Mouse (Mus musculus) forebrain, embryonic 13.5 days (tissue): ENCODE results near the gene Map3k6. TPM values are rescaled to one million over a fixed set of nuclear protein-coding genes. Genes with fewer than 3 reads are reported as not detected.

Experiments used
- ATAC-seq: fragments of 200-750 bp; cut with Nextera tagmentation; 2 replicates; pipeline ENCODE4 v1.8.0; 2017
- H3K27ac ChIP-seq: fragments of 300-500 bp; sonication (generic); 2 replicates; pipeline ENCODE4 v1.5.1; 2015; ENCODE audit warnings: inconsistent platforms, mild to moderate bottlenecking, moderate library complexity
- H3K27me3 ChIP-seq: fragments of 300-500 bp; sonication (generic); 2 replicates; pipeline ENCODE4 v1.6.1; 2015; ENCODE audit warnings: mild to moderate bottlenecking, inconsistent platforms
- H3K36me3 ChIP-seq: fragments of 300-500 bp; sonication (generic); 2 replicates; pipeline ENCODE4 v1.6.1; 2015; ENCODE audit warnings: mild to moderate bottlenecking, inconsistent platforms; ENCODE audit not compliant: poor library complexity, severe bottlenecking
- H3K4me1 ChIP-seq: fragments of 300-500 bp; sonication (generic); 2 replicates; pipeline ENCODE4 v1.6.1; 2015; ENCODE audit warnings: inconsistent platforms
- H3K4me2 ChIP-seq: fragments of 300-500 bp; sonication (generic); 2 replicates; pipeline ENCODE4 v1.6.1; 2015; ENCODE audit warnings: inconsistent platforms, mild to moderate bottlenecking, moderate library complexity
- H3K4me3 ChIP-seq: fragments of 300-500 bp; sonication (generic); 2 replicates; pipeline ENCODE4 v1.5.1; 2015; ENCODE audit warnings: mild to moderate bottlenecking, inconsistent platforms
- H3K9ac ChIP-seq: fragments of 300-500 bp; sonication (generic); 2 replicates; pipeline ENCODE4 v1.6.1; 2015; ENCODE audit warnings: mild to moderate bottlenecking, inconsistent platforms
- H3K9me3 ChIP-seq: fragments of 300-500 bp; sonication (generic); replicated peaks from 2 replicates; pipeline ENCODE4 v1.6.1; 2016; ENCODE audit warnings: inconsistent platforms
- WGBS: fragments of 180-500 bp; shearing (Covaris S2); methylation state at CpG from one replicate; pipeline ENCODE4 v1.1.7; 2015; 5-methylcytosine and 5-hydroxymethylcytosine counted together
- polyA plus RNA-seq: library from polyadenylated mRNA; unstranded; fragments of >200 nt; fragmentation: Nextera tagmentation; extraction: Ambion mirVana; gene quantifications from 2 replicates; pipeline ENCODE4 v1.2.1, GENCODE M21; 2015

The Map3k6 gene
- polyA plus RNA-seq, 1 experiment from 2014 or later = 1.0 TPM

DNA sequence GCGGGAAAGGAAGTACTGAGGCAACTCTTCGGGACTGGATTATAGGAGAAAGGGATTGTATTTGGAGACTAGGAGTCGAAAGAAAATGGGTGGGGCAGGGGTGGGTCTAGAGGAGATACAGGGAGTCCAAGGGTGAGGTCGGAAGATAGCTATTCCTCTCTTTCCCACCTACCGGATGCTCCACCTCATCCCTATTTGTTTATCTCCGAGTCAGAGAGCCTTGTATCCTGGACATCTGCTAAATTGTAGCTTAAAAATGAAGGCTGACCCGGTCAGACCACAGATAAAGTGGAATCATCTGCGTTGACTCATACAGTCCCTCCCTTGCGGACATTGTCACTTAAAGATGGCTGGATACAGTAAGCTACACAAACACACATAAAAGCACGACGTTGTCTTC is 1.3 kb downstream of the Map3k6 start:
- ATAC-seq = no peak
- Histone ChIP-seq H3K4me2 (peak overlapping the region; percentile 82), H3K4me3 (peak overlapping the region; percentile 46; the same call in 1 of the 2 replicates), H3K27ac (no peak overlapping the region), H3K27me3 (peaks cover 81% of the 10 kb centered on the region), H3K9ac (no peak overlapping the region), H3K9me3 (no peaks in the 10 kb centered on the region), H3K4me1 (peaks cover 9% of the 10 kb centered on the region), H3K36me3 (no peaks in the 10 kb centered on the region)
- WGBS = 35% methylated on average over 11 of the region's 11 CpGs

DNA sequence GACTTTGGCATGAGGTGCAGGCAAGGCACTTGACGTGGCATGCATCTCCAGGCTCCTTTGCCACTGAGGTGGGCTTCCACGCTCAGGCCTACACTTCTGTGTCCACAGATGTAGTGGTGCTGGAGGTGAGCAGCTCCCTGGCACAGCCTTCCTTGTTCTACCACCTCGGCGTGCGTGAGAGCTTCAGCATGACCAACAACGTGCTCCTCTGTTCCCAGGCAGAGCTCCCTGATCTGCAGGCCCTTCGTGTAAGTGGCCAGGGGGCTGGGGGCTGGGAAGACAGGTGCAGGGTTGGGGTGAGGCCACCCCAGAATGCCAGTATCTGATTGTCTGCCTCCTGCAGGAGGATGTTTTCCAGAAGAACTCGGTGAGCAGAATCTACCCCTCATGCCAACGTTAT is 2.1 kb downstream of the Map3k6 start:
- no peak for ATAC-seq

DNA sequence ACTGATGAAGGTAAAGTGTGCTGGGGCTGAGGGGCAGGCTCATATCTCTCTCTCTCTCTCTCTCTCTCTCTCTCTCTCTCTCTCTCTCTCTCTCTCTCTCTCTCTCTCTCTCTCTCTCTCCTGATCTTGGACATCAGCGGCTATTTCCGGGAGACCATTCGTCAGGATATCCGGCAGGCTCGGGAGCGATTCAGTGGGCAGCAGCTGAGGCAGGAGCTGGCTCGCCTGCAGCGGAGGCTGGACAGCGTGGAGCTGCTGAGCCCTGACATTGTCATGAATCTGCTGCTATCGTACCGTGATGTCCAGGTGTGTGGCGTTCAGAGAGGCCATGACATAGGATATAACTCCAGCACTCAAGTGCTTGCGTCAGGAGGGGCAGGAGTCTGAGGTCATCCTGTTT is 2.9 kb downstream of the Map3k6 start:
- 51% methylated on average over 13 of the region's 13 CpGs for WGBS
- Histone ChIP-seq H3K27ac (no peak overlapping the region), H3K9ac (no peak overlapping the region), H3K36me3 (no peaks in the 10 kb centered on the region), H3K4me3 (no peak overlapping the region), H3K4me1 (peaks cover 9% of the 10 kb centered on the region), H3K9me3 (no peaks in the 10 kb centered on the region), H3K27me3 (peaks cover 97% of the 10 kb centered on the region), H3K4me2 (no peak overlapping the region)
- no peak for ATAC-seq

More for the DNA sequence above, 2.1 kb downstream of the Map3k6 start:
- Histone ChIP-seq H3K27me3 (peaks cover 89% of the 10 kb centered on the region), H3K4me3 (no peak overlapping the region), H3K27ac (no peak overlapping the region), H3K9me3 (no peaks in the 10 kb centered on the region), H3K36me3 (no peaks in the 10 kb centered on the region), H3K4me2 (no peak overlapping the region), H3K9ac (no peak overlapping the region), H3K4me1 (peaks cover 9% of the 10 kb centered on the region)
- 63% methylated on average over 9 of the region's 9 CpGs for WGBS

DNA sequence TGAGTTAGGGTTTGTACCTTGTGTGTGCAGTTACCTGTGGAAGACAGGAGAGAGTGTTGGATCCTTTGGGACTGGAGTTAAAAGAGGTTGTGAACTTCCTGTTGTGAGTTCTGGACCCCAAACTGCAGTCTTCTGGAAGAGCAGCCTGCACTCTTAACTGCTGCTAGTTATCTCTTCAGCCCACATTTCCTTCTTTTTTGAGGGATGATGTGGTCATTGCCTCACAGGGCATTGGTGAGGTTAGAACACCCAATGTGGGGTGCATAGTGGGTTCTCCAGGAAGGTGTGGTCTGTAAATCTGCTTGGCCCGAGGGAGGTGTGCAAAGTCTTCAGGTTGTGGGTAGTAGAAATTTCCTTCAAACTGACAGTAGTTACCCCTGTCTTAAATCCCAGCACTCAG is 3.7 kb downstream of the Map3k6 start:
- WGBS = 91% methylated on average over 1 of the region's 1 CpGs
- Histone ChIP-seq H3K4me1 (peaks cover 9% of the 10 kb centered on the region), H3K4me3 (no peak overlapping the region), H3K9me3 (no peaks in the 10 kb centered on the region), H3K4me2 (no peak overlapping the region), H3K36me3 (no peaks in the 10 kb centered on the region), H3K27ac (no peak overlapping the region), H3K27me3 (peaks cover 97% of the 10 kb centered on the region), H3K9ac (no peak overlapping the region)
- ATAC-seq = no peak

DNA sequence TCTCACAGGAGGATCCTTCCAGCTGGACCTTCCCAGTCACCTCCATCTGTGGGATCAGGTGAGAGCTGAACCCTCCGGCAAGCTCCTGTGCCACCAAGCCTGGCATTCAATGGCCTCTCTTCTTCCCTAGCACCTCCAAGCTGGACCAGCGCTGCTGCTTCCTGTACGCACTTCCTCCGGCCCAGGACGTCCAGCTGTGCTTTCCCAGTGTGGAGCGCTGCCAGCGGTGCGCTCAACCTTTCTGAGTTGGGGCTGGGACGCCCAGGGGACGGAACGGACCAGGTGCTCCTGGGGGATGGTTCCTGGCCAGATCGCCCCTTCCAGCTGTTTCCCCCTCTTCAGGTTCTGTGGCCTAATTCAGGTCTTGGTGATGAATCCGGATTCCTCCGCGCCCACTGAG is 6.5 kb downstream of the Map3k6 start:
- H3K36me3 ChIP-seq = no peaks in the 10 kb centered on the region
- H3K27ac ChIP-seq = no peak overlapping the region
- WGBS = 24% methylated on average over 15 of the region's 15 CpGs
- H3K9ac ChIP-seq = no peak overlapping the region
- peaks cover 11% of the 10 kb centered on the region for H3K4me1 ChIP-seq
- peaks cover 97% of the 10 kb centered on the region for H3K27me3 ChIP-seq
- H3K4me3 ChIP-seq = no peak overlapping the region
- ATAC-seq = no peak
- no peak overlapping the region for H3K4me2 ChIP-seq
- no peaks in the 10 kb centered on the region for H3K9me3 ChIP-seq

DNA sequence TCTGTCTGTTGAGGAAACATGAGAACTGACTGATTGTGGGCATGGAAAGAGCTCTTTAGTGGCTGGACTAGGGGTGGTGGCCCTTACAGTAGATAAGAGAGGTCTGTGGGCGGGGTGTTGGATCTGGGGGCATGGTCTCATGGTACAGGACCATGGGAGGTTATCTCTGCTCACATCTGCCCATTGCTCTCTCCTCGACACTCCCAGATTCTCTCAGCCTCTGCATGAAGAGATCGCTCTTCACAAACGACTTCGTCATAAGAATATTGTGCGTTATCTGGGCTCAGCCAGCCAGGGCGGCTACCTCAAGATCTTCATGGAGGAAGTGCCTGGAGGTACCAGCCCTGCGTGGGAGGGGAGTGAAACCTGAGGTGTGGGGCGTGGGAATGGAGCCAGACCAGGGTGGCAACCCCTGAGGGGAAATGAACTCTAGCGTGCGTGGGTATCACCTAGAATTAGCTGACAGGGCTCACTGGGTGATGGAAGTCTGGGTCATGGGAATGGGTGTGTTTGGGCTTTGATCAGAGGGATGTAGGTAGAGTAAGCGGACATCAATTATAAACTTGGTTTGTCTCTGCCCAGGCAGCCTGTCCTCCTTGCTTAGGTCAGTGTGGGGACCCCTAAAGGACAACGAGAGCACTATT is 7.3 kb downstream of the Map3k6 start:
- Histone ChIP-seq H3K27ac (no peak overlapping the region), H3K9ac (no peak overlapping the region), H3K4me3 (no peak overlapping the region), H3K4me1 (peaks cover 11% of the 10 kb centered on the region), H3K36me3 (no peaks in the 10 kb centered on the region), H3K27me3 (peaks cover 97% of the 10 kb centered on the region), H3K9me3 (no peaks in the 10 kb centered on the region), H3K4me2 (no peak overlapping the region)
- 76% methylated on average over 13 of the region's 13 CpGs for WGBS
- ATAC-seq = no peak

DNA sequence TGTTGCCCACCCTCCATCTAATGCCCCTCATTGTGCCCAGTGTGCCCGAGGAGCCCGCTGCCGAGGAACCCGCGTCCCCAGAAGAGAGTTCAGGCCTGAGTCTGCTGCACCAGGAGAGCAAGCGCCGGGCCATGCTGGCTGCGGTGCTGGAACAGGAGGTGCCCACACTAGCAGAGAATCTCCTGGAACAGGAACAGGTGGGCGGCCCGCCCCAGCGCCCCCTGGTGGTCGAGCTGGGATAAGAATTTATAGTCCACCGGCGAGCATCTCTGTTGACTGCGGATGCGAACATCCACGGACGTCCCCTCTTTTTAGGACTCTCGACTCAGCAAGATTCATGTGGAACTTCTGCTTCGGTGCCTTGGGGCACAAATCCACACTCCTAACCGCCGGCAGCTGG is 10.0 kb downstream of the Map3k6 start:
- no peaks in the 10 kb centered on the region for H3K36me3 ChIP-seq
- 3% methylated on average over 22 of the region's 22 CpGs for WGBS
- no peaks in the 10 kb centered on the region for H3K9me3 ChIP-seq
- ATAC-seq = peak; percentile 27; the same call in 1 of the 2 replicates
- H3K27ac ChIP-seq = no peak overlapping the region
- H3K4me3 ChIP-seq = peak overlapping the region; percentile 35
- peaks cover 11% of the 10 kb centered on the region for H3K4me1 ChIP-seq
- peak overlapping the region; percentile 58 for H3K9ac ChIP-seq
- H3K4me2 ChIP-seq = peak overlapping the region; percentile 64
- peaks cover 88% of the 10 kb centered on the region for H3K27me3 ChIP-seq

DNA sequence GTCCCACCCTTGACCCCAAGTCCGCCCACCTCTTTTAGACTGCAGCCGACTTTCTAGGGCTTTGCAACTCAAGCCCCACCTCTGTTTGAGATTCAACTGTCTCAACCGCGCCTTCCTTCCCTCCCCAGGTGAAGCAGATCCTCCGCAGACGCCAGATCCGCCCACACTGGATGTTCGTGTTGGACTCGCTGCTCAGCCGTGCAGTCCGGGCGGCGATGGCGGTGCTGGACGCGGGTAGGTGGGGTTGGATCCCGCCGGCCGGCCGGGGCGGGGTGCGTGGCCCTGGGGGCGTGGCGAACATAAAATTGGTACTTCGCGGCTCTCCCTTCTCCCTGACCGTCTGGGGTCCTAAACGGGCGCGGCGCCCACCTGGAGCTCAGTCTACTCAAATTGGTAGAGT is 10.6 kb downstream of the Map3k6 start:
- H3K4me1 ChIP-seq = peaks cover 11% of the 10 kb centered on the region
- no peak for ATAC-seq
- H3K4me3 ChIP-seq = peak overlapping the region; percentile 35
- H3K27ac ChIP-seq = no peak overlapping the region
- 1% methylated on average over 31 of the region's 31 CpGs for WGBS
- H3K27me3 ChIP-seq = peaks cover 88% of the 10 kb centered on the region
- H3K9ac ChIP-seq = peak overlapping the region; percentile 58
- H3K36me3 ChIP-seq = no peaks in the 10 kb centered on the region
- H3K4me2 ChIP-seq = peak overlapping the region; percentile 64
- no peaks in the 10 kb centered on the region for H3K9me3 ChIP-seq

DNA sequence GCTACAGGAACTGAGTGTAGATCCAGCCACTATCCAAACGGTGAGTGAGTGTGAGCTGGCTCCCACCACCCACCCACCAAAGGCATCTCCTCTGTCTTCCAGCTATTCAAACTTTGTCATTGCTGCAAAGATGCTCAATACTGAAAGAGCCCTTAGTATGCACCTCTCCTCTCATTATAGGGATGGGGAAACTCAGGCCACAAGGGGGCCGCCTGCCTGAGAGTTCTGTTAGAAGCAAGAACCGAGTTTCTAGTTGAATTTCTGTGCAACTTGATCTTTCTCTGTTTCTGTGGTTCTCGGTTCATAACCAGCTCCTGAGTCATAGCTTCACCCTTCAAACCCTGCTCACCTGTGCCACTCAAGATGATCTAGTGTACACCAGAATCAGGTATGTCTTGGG is 11.5 kb downstream of the Map3k6 start:
- Histone ChIP-seq H3K4me2 (no peak overlapping the region), H3K9me3 (no peaks in the 10 kb centered on the region), H3K27me3 (peaks cover 88% of the 10 kb centered on the region), H3K4me3 (no peak overlapping the region), H3K4me1 (peaks cover 15% of the 10 kb centered on the region), H3K27ac (no peak overlapping the region), H3K36me3 (no peaks in the 10 kb centered on the region), H3K9ac (no peak overlapping the region)
- 38% methylated on average over 4 of the region's 4 CpGs for WGBS
- no peak for ATAC-seq

DNA sequence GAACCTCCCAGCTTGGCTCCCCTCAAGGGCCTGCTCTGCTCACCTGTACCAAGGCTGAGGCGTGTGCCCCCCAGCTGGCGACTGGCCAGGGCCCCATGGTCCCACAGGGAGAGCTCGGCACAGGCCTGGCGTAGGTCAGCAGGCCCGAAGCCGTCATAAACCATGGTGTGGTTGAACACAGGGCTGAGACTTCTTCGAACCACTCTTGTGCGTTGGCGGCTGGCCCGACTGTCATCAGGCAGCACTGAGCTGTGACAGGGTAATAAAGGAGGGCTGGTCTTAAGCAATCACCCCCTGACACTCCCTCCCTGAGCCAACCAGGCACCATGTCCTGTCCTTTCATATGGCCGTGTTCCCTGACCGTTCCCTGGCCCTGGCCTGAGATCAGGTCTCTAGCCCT is 12.8 kb downstream of the Map3k6 start:
- H3K36me3 ChIP-seq = no peaks in the 10 kb centered on the region
- H3K4me1 ChIP-seq = peaks cover 15% of the 10 kb centered on the region
- no peak overlapping the region for H3K4me2 ChIP-seq
- H3K9ac ChIP-seq = no peak overlapping the region
- ATAC-seq = no peak
- WGBS = 79% methylated on average over 12 of the region's 12 CpGs
- no peak overlapping the region for H3K4me3 ChIP-seq
- H3K27me3 ChIP-seq = peaks cover 79% of the 10 kb centered on the region
- no peak overlapping the region for H3K27ac ChIP-seq
- no peaks in the 10 kb centered on the region for H3K9me3 ChIP-seq

DNA sequence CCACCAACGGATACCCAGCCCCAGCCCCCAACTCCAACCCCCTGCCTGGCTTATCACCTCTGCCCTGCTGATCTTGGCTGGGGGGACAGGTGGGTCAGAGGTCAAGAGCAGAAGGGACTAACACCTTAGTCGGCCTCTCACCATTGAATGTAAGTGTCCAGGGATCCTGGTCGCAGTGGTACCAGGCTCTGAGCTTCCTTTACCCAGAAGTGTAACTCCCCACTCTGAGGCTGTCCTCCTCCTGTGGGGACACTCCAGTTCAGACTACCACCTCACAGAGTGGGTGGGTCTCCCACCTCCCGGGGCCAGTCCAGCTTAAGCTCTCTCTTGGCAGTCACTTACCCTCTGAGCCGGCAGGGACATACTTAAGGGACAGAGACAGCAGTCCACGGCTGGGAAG is 14.8 kb downstream of the Map3k6 start:
- peaks cover 15% of the 10 kb centered on the region for H3K4me1 ChIP-seq
- no peak for ATAC-seq
- H3K27ac ChIP-seq = no peak overlapping the region
- H3K36me3 ChIP-seq = no peaks in the 10 kb centered on the region
- no peaks in the 10 kb centered on the region for H3K9me3 ChIP-seq
- 62% methylated on average over 6 of the region's 6 CpGs for WGBS
- no peak overlapping the region for H3K4me2 ChIP-seq
- H3K9ac ChIP-seq = no peak overlapping the region
- H3K27me3 ChIP-seq = peaks cover 61% of the 10 kb centered on the region
- H3K4me3 ChIP-seq = no peak overlapping the region

DNA sequence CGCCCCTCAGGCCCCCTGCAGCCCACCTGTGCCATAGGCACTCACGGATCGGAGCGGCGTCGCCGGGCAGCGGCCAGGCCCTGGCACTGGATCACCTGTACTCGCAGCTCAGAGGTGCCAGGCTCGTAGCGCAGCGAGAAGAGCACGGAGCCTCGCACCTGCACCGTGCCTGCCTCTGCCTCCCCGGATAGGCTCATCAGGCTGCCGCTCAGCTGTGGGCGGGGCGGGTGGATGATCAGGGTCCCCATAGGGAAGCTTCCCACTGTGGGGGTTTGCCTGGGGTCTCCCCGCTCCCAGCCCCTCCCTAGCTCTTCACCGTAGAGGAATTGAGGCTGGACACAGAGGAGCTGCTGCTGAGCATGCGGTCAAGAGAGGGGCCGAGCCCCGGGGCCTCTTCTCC is 16.2 kb downstream of the Map3k6 start:
- Histone ChIP-seq H3K4me1 (peaks cover 5% of the 10 kb centered on the region; the same call in 1 of the 2 replicates), H3K9me3 (no peaks in the 10 kb centered on the region), H3K27me3 (peaks cover 46% of the 10 kb centered on the region), H3K4me3 (no peak overlapping the region), H3K27ac (no peak overlapping the region), H3K9ac (no peak overlapping the region), H3K4me2 (0 out of 2 replicates have a peak overlapping the region, but pooled peaks have one; percentile 7), H3K36me3 (no peaks in the 10 kb centered on the region)
- 29% methylated on average over 22 of the region's 24 CpGs for WGBS
- no peak for ATAC-seq

DNA sequence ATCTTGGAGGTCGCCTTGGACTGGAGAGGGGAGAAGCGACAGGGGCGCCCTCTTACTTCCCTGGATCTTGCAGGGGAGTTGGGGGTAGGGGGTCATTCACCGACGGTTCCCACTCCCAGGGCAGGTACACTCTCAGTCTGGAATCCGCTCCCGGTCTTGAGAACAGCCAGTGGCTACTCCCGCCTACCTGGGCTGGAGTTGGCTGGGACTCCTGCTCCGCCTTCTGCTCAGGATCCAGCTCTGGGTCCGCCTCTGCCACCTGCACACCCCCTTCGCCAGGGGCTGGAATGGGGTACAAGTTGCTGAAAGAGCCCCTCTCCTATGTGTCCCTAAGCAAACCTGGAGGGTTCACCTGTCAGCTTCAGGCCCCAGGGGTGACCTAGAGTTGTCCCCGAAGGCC is 16.6 kb downstream of the Map3k6 start:
- no peaks in the 10 kb centered on the region for H3K9me3 ChIP-seq
- H3K4me2 ChIP-seq = 0 out of 2 replicates have a peak overlapping the region, but pooled peaks have one; percentile 7
- H3K27ac ChIP-seq = no peak overlapping the region
- H3K9ac ChIP-seq = no peak overlapping the region
- no peaks in the 10 kb centered on the region for H3K36me3 ChIP-seq
- peaks cover 5% of the 10 kb centered on the region; the same call in 1 of the 2 replicates for H3K4me1 ChIP-seq
- 32% methylated on average over 12 of the region's 12 CpGs for WGBS
- no peak overlapping the region for H3K4me3 ChIP-seq
- ATAC-seq = no peak
- H3K27me3 ChIP-seq = peaks cover 42% of the 10 kb centered on the region
